Mouse (Mus musculus) spleen, adult 2 months (tissue): ENCODE data around the gene Satb2.

Source experiments
- CTCF ChIP-seq: fragments of 200-500 bp; IDR thresholded peaks from 2 replicates; pipeline ENCODE4 v1.5.1; 2011; ENCODE audit warnings: mild to moderate bottlenecking, inconsistent platforms; ENCODE audit not compliant: insufficient read depth, insufficient read length, insufficient replicate concordance; ENCODE audit errors: extremely low read depth
- POLR2A ChIP-seq: fragments of 200-500 bp; IDR thresholded peaks from 2 replicates; pipeline ENCODE4 v1.6.1; 2011; ENCODE audit warnings: low read depth, low read length, inconsistent platforms

DNA sequence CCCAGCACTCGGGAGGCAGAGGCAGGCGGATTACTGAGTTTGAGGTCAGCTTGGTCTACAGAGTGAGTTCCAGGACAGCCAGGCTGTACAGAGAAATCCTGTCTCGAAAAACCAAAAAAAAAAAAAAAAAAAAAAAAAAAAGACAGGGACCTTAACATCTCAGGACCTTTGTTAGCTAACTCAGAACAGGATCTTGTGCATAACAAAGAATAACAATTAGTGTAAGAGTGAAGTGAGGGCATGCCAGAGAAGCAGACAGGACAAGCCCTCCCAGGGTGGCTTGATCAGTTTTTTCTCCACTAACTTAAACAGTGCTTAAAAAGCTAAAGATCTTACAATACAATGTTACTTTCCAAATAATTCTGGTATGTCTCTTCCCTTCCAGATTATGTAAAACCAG is 40.0 kb downstream of the Satb2 start:
- TF ChIP-seq CTCF (no peak), POLR2A (no peak)
